In the genomic region with DNA sequence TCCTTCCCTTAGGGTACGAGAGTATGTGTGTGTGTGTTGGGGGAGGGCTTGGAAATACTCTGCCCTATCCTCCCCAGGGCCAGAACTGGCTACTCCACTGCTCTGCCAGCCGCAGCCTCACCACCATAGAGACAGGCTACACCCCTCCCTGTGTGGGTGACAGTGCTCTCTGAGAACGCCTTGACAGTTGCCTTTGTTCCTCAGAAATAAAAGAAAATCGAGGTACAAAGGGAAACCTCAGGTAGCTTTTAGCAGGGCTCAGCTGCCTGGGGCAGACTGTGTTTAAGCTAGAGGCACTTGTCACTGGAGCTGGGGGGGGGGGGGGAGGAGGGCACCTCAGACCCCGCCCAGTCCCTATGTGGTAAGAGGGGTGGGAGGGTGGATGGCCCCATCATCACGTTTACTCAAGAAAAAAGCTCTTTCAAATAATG, we compare ENCODE assay signal across 9 mouse cellular contexts. TPM values are rescaled to one million over a fixed set of nuclear protein-coding genes. Genes with fewer than 3 reads are reported as not detected.
DNase-seq lines count a peak whose midpoint lies in the region; ATAC-seq and TF ChIP-seq lines count a peak whose summit lies in the region.
"Had no signal": no experiment of that assay in that cellular context is flagged by ENCODE, and none has a peak within 500 bp of the region (broad histone marks: within the 10 kb centered on the region; RNA-seq: fewer than 3 reads in every experiment).

No protein-coding gene starts in this region.

- H3K4me2 ChIP-seq in forebrain, postnatal 0 days (ENCODE audit: low read depth): 0 out of 2 replicates have a peak overlapping the region, but pooled peaks have one; percentile 43
- H3K4me2 ChIP-seq in midbrain, postnatal 0 days (ENCODE audit: low read depth, low read length, poor library complexity, severe bottlenecking): no peak overlapping the region
- no peak overlapping the region for H3K4me2 ChIP-seq in liver, embryonic 12.5 days

- H3K27me3 ChIP-seq in forebrain, postnatal 0 days (ENCODE audit: insufficient read depth, low read length): no peaks in the 10 kb centered on the region
- no peaks in the 10 kb centered on the region for H3K27me3 ChIP-seq in midbrain, postnatal 0 days (ENCODE audit: insufficient read depth, low read length)
- H3K27me3 ChIP-seq in liver, embryonic 12.5 days (replicated peaks): peaks cover 74% of the 10 kb centered on the region

- peak overlapping the region; percentile 96 for H3K27ac ChIP-seq in forebrain, postnatal 0 days (ENCODE audit: low read depth, low read length)
- H3K27ac ChIP-seq in midbrain, postnatal 0 days (ENCODE audit: low read depth, low read length): peak overlapping the region; percentile 62
- H3K27ac ChIP-seq in liver, embryonic 12.5 days: no peak overlapping the region
- H3K27ac ChIP-seq: heart, embryonic 15.5 days had no signal

- no peaks in the 10 kb centered on the region for H3K36me3 ChIP-seq in forebrain, postnatal 0 days (ENCODE audit: insufficient read depth)
- no peaks in the 10 kb centered on the region for H3K36me3 ChIP-seq in midbrain, postnatal 0 days (ENCODE audit: insufficient read depth, low read length)
- H3K36me3 ChIP-seq in liver, embryonic 12.5 days: no peaks in the 10 kb centered on the region
- H3K36me3 ChIP-seq: heart, embryonic 15.5 days had no signal

- peak; percentile 82 for ATAC-seq in forebrain, postnatal 0 days
- peak; percentile 73 for ATAC-seq in midbrain, postnatal 0 days (ENCODE audit: low FRiP score)
- ATAC-seq in liver, embryonic 12.5 days: no peak

- TF ChIP-seq CTCF in forebrain, postnatal 0 days (IDR thresholded peaks at IDR 0.05; ENCODE audit: low read depth): no peak
- TF ChIP-seq CTCF in midbrain, postnatal 0 days (IDR thresholded peaks at IDR 0.05): no peak

- peak; percentile 51 to 53 for DNase-seq in cerebellum, postnatal 10 days
- DNase-seq in cerebellum, adult 8-10 months: no peak
- DNase-seq in ES-CJ7 (ENCODE audit: low read depth, low spot score): peak; percentile 19
- DNase-seq in forebrain, postnatal 0 days: peak; percentile 70
- no peak for DNase-seq in midbrain, postnatal 0 days (ENCODE audit: low spot score)
- DNase-seq in adrenal gland, adult 8-10 months: no peak
- no peak for DNase-seq in kidney, postnatal 36 days

- H3K9ac ChIP-seq in forebrain, postnatal 0 days: peak overlapping the region; percentile 48
- no peak overlapping the region; the same call in 1 of the 2 replicates for H3K9ac ChIP-seq in midbrain, postnatal 0 days (replicated peaks; ENCODE audit: low read length, poor library complexity, severe bottlenecking)
- no peak overlapping the region for H3K9ac ChIP-seq in liver, embryonic 12.5 days
- H3K9ac ChIP-seq: heart, embryonic 15.5 days had no signal

- no peak overlapping the region for H3K4me3 ChIP-seq in forebrain, postnatal 0 days (ENCODE audit: low read depth, low read length)
- H3K4me3 ChIP-seq in midbrain, postnatal 0 days (ENCODE audit: low read depth, low read length): no peak overlapping the region
- H3K4me3 ChIP-seq in liver, embryonic 12.5 days: no peak overlapping the region
- H3K4me3 ChIP-seq: heart, embryonic 15.5 days had no signal

- H3K4me1 ChIP-seq in forebrain, postnatal 0 days (ENCODE audit: insufficient read depth): peaks cover 53% of the 10 kb centered on the region
- H3K4me1 ChIP-seq in midbrain, postnatal 0 days (ENCODE audit: insufficient read depth, low read length): peaks cover 20% of the 10 kb centered on the region
- peaks cover 20% of the 10 kb centered on the region for H3K4me1 ChIP-seq in liver, embryonic 12.5 days

- no peaks in the 10 kb centered on the region for H3K9me3 ChIP-seq in forebrain, postnatal 0 days (ENCODE audit: low read length)
- no peaks in the 10 kb centered on the region for H3K9me3 ChIP-seq in midbrain, postnatal 0 days (ENCODE audit: low read length)
- H3K9me3 ChIP-seq in liver, embryonic 12.5 days (replicated peaks): no peaks in the 10 kb centered on the region
- H3K9me3 ChIP-seq: heart, embryonic 15.5 days had no signal

- 5% methylated on average over 6 of the region's 6 CpGs for whole genome bisulfite sequencing in forebrain, postnatal 0 days
- 14% methylated on average over 6 of the region's 6 CpGs for WGBS in midbrain, postnatal 0 days
- WGBS in liver, embryonic 12.5 days (ENCODE audit: insufficient replicate concordance): 16% methylated on average over 6 of the region's 6 CpGs

RNA-seq across cellular contexts. Expression of a gene that starts 6.3 kb away (rescaled TPM):
- 0.38 and 3.0 TPM in 2 replicates for total RNA-seq in forebrain, postnatal 0 days (2014; rRNA removed)
- 1.1 and 1.5 TPM in 2 replicates for polyA plus RNA-seq in forebrain, postnatal 0 days (2015; fragmentation: Nextera tagmentation; extraction: Ambion mirVana)
- total RNA-seq in midbrain, postnatal 0 days (2014; rRNA removed): 0.24 and 0.27 TPM in 2 replicates
- 1.1 and 1.4 TPM in 2 replicates for polyA plus RNA-seq in midbrain, postnatal 0 days (2015; fragmentation: Nextera tagmentation; extraction: Ambion mirVana)
- total RNA-seq in adrenal gland, adult 8-10 months (2022): 1 to 10 TPM in 2 of 4 experiments, under 1 TPM in 1, not detected in 1; 0.49 to 2.4 (median 1.2) TPM
- not detected in 2 replicates for polyA plus RNA-seq in liver, embryonic 12.5 days (2016; fragmentation: Nextera tagmentation; extraction: Ambion mirVana)
- polyA plus RNA-seq: heart, embryonic 15.5 days had no signal

RNA-seq across cellular contexts. Expression of a gene that starts 48.7 kb away (rescaled TPM):
- total RNA-seq in forebrain, postnatal 0 days (2014; rRNA removed): 13.9 and 16.2 TPM in 2 replicates
- 9.6 and 11.0 TPM in 2 replicates for polyA plus RNA-seq in forebrain, postnatal 0 days (2015; fragmentation: Nextera tagmentation; extraction: Ambion mirVana)
- 19.6 and 20.8 TPM in 2 replicates for total RNA-seq in midbrain, postnatal 0 days (2014; rRNA removed)
- polyA plus RNA-seq in midbrain, postnatal 0 days (2015; fragmentation: Nextera tagmentation; extraction: Ambion mirVana): 8.8 and 9.2 TPM in 2 replicates
- 1 to 10 TPM; 1.0 to 2.6 (median 2.2) TPM for total RNA-seq in adrenal gland, adult 8-10 months (2022)
- polyA plus RNA-seq in liver, embryonic 12.5 days (2016; fragmentation: Nextera tagmentation; extraction: Ambion mirVana): 0.60 and 1.2 TPM in 2 replicates

Comparison
In these comparisons a context has a peak if more than half of its experiments do, and no peak if none do; other contexts are left out.
1. DNase-seq: peak in cerebellum, postnatal 10 days (2 of 2), ES-CJ7 (single experiment) and forebrain, postnatal 0 days (single experiment); none in cerebellum, adult 8-10 months (single experiment), midbrain, postnatal 0 days (single experiment), adrenal gland, adult 8-10 months (single experiment) and kidney, postnatal 36 days (0 of 2).